ENCODE assay signal across 15 mouse cellular contexts in genomic region chr7:136640160-136640559, GRCm38 (mm10).
A peak's percentile ranks its signal among the peaks of the same experiment; 100 is the strongest.
DNase-seq lines count a peak whose midpoint lies in the region; ATAC-seq and TF ChIP-seq lines count a peak whose summit lies in the region.
"Had no signal": no experiment of that assay in that cellular context is flagged by ENCODE, and none has a peak within 500 bp of the region (broad histone marks: within the 10 kb centered on the region; RNA-seq: fewer than 3 reads in every experiment).

No protein-coding gene starts in this region.

- TF ChIP-seq CTCF in liver, postnatal 0 days (IDR thresholded peaks at IDR 0.05; ENCODE audit: low read depth) = no peak

- H3K36me3 ChIP-seq in intestine, embryonic 14.5 days (ENCODE audit: control insufficient read depth, insufficient read depth, low read length) = no peaks in the 10 kb centered on the region
- no peaks in the 10 kb centered on the region for H3K36me3 ChIP-seq in intestine, embryonic 15.5 days
- no peaks in the 10 kb centered on the region for H3K36me3 ChIP-seq in limb, embryonic 12.5 days
- no peaks in the 10 kb centered on the region for H3K36me3 ChIP-seq in liver, postnatal 0 days (replicated peaks; ENCODE audit: insufficient read depth, low read length)
- H3K36me3 ChIP-seq: forebrain, embryonic 15.5 days had no signal

- H3K9ac ChIP-seq in intestine, embryonic 14.5 days (ENCODE audit: low read length) = no peak overlapping the region
- no peak overlapping the region for H3K9ac ChIP-seq in intestine, embryonic 15.5 days
- no peak overlapping the region for H3K9ac ChIP-seq in limb, embryonic 12.5 days (replicated peaks)
- H3K9ac ChIP-seq in liver, postnatal 0 days (replicated peaks) = no peak overlapping the region
- H3K9ac ChIP-seq: forebrain, embryonic 15.5 days had no signal

- H3K27ac ChIP-seq in intestine, embryonic 14.5 days (ENCODE audit: low read depth) = 0 out of 2 replicates have a peak overlapping the region, but pooled peaks have one; percentile 6
- H3K27ac ChIP-seq in intestine, embryonic 15.5 days = no peak overlapping the region
- H3K27ac ChIP-seq in limb, embryonic 12.5 days = peak overlapping the region; percentile 66
- H3K27ac ChIP-seq in liver, postnatal 0 days (ENCODE audit: low read depth) = no peak overlapping the region
- H3K27ac ChIP-seq: forebrain, embryonic 15.5 days; layer of hippocampus, adult 2 months had no signal

- H3K4me1 ChIP-seq in intestine, embryonic 14.5 days (replicated peaks; ENCODE audit: control insufficient read depth, insufficient read depth, low read length) = peaks cover 7% of the 10 kb centered on the region; the same call in 1 of the 2 replicates
- no peaks in the 10 kb centered on the region for H3K4me1 ChIP-seq in intestine, embryonic 15.5 days (replicated peaks)
- peaks cover 36% of the 10 kb centered on the region for H3K4me1 ChIP-seq in limb, embryonic 12.5 days (replicated peaks)
- H3K4me1 ChIP-seq in liver, postnatal 0 days (ENCODE audit: insufficient read depth) = no peaks in the 10 kb centered on the region
- H3K4me1 ChIP-seq: forebrain, embryonic 15.5 days had no signal

- no peak overlapping the region for H3K4me3 ChIP-seq in intestine, embryonic 14.5 days (ENCODE audit: low read depth, low read length)
- no peak overlapping the region for H3K4me3 ChIP-seq in intestine, embryonic 15.5 days (replicated peaks)
- H3K4me3 ChIP-seq in limb, embryonic 12.5 days (replicated peaks) = no peak overlapping the region
- no peak overlapping the region for H3K4me3 ChIP-seq in liver, postnatal 0 days (ENCODE audit: low read depth, low read length)
- H3K4me3 ChIP-seq: forebrain, embryonic 15.5 days; layer of hippocampus, adult 2 months had no signal

- H3K4me2 ChIP-seq in intestine, embryonic 14.5 days (ENCODE audit: low read length) = no peak overlapping the region
- H3K4me2 ChIP-seq in intestine, embryonic 15.5 days (replicated peaks) = no peak overlapping the region
- peak overlapping the region; percentile 28 for H3K4me2 ChIP-seq in limb, embryonic 12.5 days
- H3K4me2 ChIP-seq in liver, postnatal 0 days (ENCODE audit: low read depth, low read length) = no peak overlapping the region
- H3K4me2 ChIP-seq: forebrain, embryonic 15.5 days had no signal

- 8% methylated on average over 5 of the region's 5 CpGs for WGBS in intestine, embryonic 14.5 days
- 12% methylated on average over 5 of the region's 5 CpGs for WGBS in intestine, embryonic 15.5 days
- WGBS in limb, embryonic 12.5 days = 5% methylated on average over 5 of the region's 5 CpGs
- 33% methylated on average over 5 of the region's 5 CpGs for WGBS in liver, postnatal 0 days (ENCODE audit: insufficient replicate concordance)

- no peak for TF ChIP-seq EP300 in liver, postnatal 0 days (IDR thresholded peaks at IDR 0.05; ENCODE audit: low read depth)

- H3K27me3 ChIP-seq in intestine, embryonic 14.5 days (replicated peaks; ENCODE audit: control insufficient read depth, insufficient read depth, low read length) = no peaks in the 10 kb centered on the region
- no peaks in the 10 kb centered on the region for H3K27me3 ChIP-seq in intestine, embryonic 15.5 days (replicated peaks)
- H3K27me3 ChIP-seq in limb, embryonic 12.5 days = 0 out of 2 replicates have a peak, but pooled peaks cover 3% of the 10 kb centered on the region
- peaks cover 2% of the 10 kb centered on the region; the same call in 1 of the 2 replicates for H3K27me3 ChIP-seq in liver, postnatal 0 days (ENCODE audit: insufficient read depth, low read length)
- H3K27me3 ChIP-seq: forebrain, embryonic 15.5 days had no signal

- no peaks in the 10 kb centered on the region for H3K9me3 ChIP-seq in intestine, embryonic 14.5 days (ENCODE audit: control insufficient read depth, low read length)
- no peaks in the 10 kb centered on the region for H3K9me3 ChIP-seq in intestine, embryonic 15.5 days
- H3K9me3 ChIP-seq in limb, embryonic 12.5 days = no peaks in the 10 kb centered on the region
- H3K9me3 ChIP-seq in liver, postnatal 0 days (ENCODE audit: low read length) = no peaks in the 10 kb centered on the region
- H3K9me3 ChIP-seq: forebrain, embryonic 15.5 days had no signal

- ATAC-seq in intestine, embryonic 14.5 days (replicated peaks; ENCODE audit: low FRiP score, low TSS enrichment, low read depth) = no peak; the same call in 1 of the 2 replicates
- no peak; the same call in 1 of the 2 replicates for ATAC-seq in intestine, embryonic 15.5 days
- ATAC-seq in limb, embryonic 12.5 days (ENCODE audit: insufficient number of reproducible peaks, insufficient read depth, low FRiP score, low TSS enrichment, low read depth) = peak; percentile 31; the same call in 1 of the 2 replicates
- no peak for ATAC-seq in liver, postnatal 0 days
- no peak for ATAC-seq in activated CD4-positive, CD25-positive, alpha-beta regulatory T cell, adult 4 months
- ATAC-seq: forebrain, embryonic 15.5 days had no signal

- peak; percentile 59 for DNase-seq in intestine, embryonic 14.5 days (ENCODE audit: low spot score)
- DNase-seq in embryo, embryonic 11 days = peak; percentile 55
- DNase-seq in kidney, adult 9 months = peak; percentile 29
- DNase-seq in urinary bladder, adult 2 months (ENCODE audit: low spot score) = no peak
- no peak for DNase-seq in liver, postnatal 0 days
- DNase-seq: adrenal gland, postnatal 10 days; B cell, adult 2 months; heart, postnatal 4 days; lung, adult 2 months; right cerebral cortex, postnatal 14 days had no signal

Comparison
In these comparisons a context has a peak if more than half of its experiments do, and no peak if none do; other contexts are left out.
1. H3K27ac ChIP-seq: peak in intestine, embryonic 14.5 days (single experiment) and limb, embryonic 12.5 days (single experiment); none in intestine, embryonic 15.5 days (single experiment) and liver, postnatal 0 days (single experiment).
2. DNase-seq: peak in intestine, embryonic 14.5 days (single experiment), embryo, embryonic 11 days (single experiment) and kidney, adult 9 months (single experiment); none in urinary bladder, adult 2 months (single experiment) and liver, postnatal 0 days (single experiment).